Mouse (Mus musculus): ENCODE results near the gene Olfr53.
"Not testable (repeated sequence)": the region's sequence is repeated elsewhere in the genome, so short reads cannot be mapped to it uniquely, and the experiment has no call there.

Olfr53 gene

DNA sequence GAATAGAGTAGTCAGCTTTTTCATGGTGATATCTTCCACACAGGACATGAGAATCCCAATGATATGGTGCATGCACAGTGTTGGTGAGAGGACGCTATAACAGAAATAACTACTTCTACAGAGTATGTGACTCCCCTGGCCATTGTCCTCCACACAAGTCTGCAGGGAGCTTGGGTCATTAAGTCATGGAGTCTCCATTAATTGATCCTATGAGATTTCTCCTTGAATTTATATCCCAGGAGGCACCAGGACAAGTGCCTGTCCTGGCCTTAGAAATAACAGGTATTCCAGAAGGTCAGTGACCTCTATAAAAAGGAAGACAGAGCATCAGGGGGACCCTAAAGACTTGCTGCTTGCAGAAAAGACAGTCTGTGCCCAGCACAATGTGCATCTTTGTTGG, at the start of gene Olfr53:
Gene Olfr53 (plus strand): TSS at position 301 of the 400 bp plus-strand sequence.
- DNase-seq (ENCODE audit: low read depth, low spot score) = no peak

DNA sequence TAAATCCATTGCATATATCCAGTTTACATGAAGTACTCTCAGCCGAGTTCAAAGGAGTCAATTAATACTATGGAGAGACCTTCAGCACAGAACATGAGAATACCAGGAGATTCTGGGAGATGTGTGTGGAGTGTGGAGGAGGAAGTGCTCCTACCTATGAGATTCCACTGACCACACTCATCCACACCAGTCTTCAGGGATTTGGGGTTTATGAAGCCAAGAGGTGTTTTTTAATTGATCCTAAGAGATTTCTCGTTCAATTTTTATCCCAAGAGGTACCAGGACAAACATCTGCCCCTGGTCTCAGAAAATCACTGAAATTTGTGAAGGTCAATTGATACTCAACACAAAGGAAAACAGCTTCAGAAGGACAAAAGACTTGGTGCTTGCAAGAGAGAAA, 45.3 kb upstream of the Olfr53 start, which contains the start of gene Olfr46:
Gene Olfr46 (plus strand): TSS at position 301 of the 400 bp plus-strand sequence.
- not testable (repeated sequence) for DNase-seq (ENCODE audit: low read depth, low spot score)

DNA sequence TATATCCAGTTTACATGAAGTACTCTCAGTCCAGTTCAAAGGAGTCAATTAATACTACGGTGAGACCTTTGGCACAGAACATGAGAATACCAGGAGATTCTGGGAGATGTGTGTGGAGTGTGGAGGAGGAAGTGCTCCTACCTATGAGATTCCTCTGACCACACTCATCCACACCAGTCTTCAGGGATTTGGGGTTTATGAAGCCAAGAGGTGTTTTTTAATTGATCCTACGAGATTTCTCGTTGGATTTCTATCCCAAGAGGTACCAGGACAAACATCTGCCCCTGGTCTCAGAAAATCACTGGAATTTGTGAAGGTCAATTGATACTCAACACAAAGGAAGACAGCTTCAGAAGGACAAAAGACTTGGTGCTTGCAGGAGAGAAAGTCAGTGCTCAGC, 17.6 kb upstream of the Olfr53 start, which contains the start of gene Olfr61:
Gene Olfr61 (plus strand): TSS at position 301 of the 400 bp plus-strand sequence.
- DNase-seq (ENCODE audit: low read depth, low spot score) = not testable (repeated sequence)

DNA sequence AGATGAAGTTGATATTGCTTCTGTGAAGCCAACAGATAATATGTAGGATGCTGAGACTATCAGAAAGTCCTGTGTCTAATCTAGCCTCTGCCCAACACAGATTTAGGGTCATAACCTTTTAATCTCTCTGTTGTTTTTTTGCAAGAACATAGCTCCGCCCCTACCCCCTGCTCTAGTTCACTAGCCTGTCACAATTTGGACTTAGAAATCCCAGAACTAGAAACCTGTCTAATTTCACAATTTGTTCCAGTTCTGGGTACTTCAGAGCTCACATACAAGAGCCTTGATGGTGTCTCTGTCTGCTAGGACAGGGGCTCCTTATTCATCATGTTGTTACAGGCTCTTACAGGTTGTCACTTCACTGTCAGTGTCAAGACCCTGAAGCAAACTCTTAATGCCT, 15.7 kb upstream of the Olfr53 start:
- no peak for DNase-seq (ENCODE audit: low read depth, low spot score)

DNA sequence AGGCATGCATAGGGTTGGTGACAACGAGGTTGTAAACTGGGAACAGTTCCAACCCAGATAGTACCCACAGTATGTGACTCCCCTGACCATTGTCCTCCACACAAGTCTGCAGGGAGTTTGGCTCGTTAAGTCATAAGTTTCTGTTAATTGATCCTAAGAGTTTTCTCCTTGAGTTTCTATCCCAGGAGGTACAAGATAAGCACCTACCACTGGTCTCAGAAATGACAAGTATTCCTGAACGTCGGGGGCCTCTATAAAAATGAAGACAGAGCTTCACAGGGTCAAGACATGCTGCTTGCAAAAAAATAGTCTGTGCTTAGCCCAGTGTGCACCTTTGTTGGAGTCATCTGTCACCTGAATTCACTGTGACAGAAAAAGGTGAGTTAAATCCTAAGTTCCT, 13.4 kb downstream of the Olfr53 start, which contains the start of gene Olfr539:
Gene Olfr539 (plus strand): TSS at position 301 of the 400 bp plus-strand sequence.
- no peak for DNase-seq (ENCODE audit: low read depth, low spot score)

DNA sequence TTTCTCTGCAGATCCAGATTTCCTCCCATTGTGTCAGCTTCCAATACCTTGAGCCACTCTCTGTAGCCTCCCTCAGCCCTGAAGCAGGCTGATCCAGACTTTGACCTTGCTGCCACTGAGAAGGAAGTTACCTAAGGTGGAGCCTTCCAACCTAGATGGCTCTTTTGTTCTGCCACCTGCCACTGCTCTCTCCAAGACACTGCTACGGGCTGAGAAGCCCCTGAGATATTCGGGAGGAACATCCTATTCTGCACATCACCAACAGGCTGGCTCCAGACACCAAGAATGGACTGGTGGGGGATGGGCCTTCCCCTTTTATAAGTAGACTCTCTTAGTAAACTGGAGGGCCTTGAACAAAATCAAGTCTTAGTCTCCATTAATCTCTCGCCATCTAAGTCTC, 24.4 kb downstream of the Olfr53 start:
- not testable (repeated sequence) for DNase-seq (ENCODE audit: low read depth, low spot score)

DNA sequence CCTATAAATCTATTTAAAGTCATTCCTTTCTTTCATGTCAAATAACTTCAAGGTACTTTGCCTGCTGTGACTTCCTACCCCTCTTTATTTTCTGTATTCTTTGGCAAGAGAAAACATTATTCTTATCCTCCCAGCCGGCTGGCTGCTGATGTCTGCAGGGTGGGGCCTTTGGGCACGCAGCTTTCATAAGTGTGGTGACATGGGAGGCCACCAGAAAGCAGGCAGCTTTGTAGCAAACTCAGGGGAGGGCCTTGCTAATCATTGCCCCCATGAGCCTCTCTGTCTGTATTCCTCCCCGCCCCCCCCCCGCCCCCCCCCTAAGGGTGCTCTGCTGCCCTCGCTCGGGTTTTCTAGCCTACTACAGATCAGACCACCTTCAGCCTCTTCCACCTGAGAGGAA, 29.6 kb downstream of the Olfr53 start:
- DNase-seq (ENCODE audit: low read depth, low spot score) = no peak

DNA sequence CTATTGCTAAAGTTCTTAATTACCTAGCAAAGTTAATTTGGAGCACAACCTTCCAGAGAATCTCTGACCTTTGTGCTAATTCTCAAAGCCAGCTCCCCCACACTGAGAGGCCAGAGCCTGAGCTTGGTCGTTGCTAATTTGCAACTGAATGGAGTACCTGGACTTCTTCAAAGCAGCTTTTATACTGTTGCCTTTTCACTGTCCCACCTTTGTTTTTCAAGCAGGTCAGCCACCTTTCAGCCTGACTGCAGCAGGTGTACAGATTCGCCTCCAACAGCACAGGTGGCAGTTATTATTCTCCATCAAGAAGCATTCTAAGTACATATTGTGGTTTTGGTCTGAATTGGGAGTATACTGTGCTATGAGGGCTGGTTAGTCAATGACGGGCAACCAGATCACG, 33.3 kb downstream of the Olfr53 start:
- DNase-seq (ENCODE audit: low read depth, low spot score) = not testable (repeated sequence)

DNA sequence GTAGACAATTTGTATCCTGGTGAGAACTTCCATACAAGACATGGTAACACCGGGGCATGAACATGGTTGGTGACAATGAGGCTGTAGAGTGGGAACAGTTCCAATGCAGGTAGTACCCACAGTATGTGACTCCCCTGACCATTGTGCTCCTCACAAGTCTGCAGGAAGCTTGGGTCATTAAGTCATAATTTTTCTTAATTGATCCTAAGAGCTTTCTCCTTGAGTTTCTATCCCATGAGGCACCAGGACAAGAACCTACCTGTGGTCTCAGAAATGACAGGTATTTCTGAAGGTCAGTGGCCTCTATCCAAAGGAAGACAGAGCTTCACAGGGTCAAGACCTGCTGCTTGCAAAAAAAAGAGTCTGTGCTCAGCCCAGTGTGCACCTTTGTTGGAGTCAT, 35.4 kb downstream of the Olfr53 start, which contains the start of gene Olfr45:
Gene Olfr45 (plus strand): TSS at position 301 of the 400 bp plus-strand sequence.
- DNase-seq (ENCODE audit: low read depth, low spot score) = no peak

DNA sequence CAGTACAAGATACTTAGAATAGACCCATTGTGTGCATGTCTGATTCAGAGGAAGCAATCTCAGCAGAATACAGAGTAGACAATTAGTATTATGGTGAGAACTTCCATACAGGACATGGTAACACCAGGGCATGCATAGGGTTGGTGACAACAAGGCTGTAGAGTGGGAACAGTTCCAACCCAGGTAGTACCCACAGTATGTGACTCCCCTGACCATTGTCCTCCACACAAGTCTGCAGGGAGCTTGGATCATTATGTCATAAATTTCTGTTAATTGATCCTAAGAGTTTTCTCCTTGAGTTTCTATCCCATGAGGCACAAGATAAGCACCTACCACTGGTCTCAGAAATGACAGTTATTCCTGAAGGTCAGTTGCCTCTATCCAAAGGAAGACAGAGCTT, 50.7 kb downstream of the Olfr53 start, which contains the start of gene Olfr541:
Gene Olfr541 (plus strand): TSS at position 301 of the 400 bp plus-strand sequence.
- no peak for DNase-seq (ENCODE audit: low read depth, low spot score)

Data from 3T3-L1 (cell line).